Mouse (Mus musculus) limb, embryonic 11.5 days (tissue): ENCODE results near the gene Lss. TPM values are rescaled to one million over a fixed set of nuclear protein-coding genes. Genes with fewer than 3 reads are reported as not detected.

Experiments
- ATAC-seq: fragments of 200-750 bp; cut with Nextera tagmentation; 2 replicates; pipeline ENCODE4 v1.8.0; 2017; ENCODE audit warnings: low read depth; ENCODE audit not compliant: insufficient number of reproducible peaks, low FRiP score, low TSS enrichment
- DNase-seq: peaks from one replicate; pipeline ENCODE4 v3.0.0-alpha.2; 2015; ENCODE audit warnings: low spot score
- H3K27ac ChIP-seq: fragments of 300-500 bp; sonication (generic); replicated peaks from 2 replicates; pipeline ENCODE4 v1.5.1; 2014; ENCODE audit warnings: low read depth, mild to moderate bottlenecking, low read length
- H3K27me3 ChIP-seq: fragments of 300-500 bp; sonication (generic); 2 replicates; pipeline ENCODE4 v1.6.1; 2014; ENCODE audit warnings: mild to moderate bottlenecking, low read length, mixed read lengths; ENCODE audit not compliant: control insufficient read depth, insufficient read depth
- H3K36me3 ChIP-seq: fragments of 300-500 bp; sonication (generic); 2 replicates; pipeline ENCODE4 v1.6.1; 2014; ENCODE audit warnings: mild to moderate bottlenecking, low read length, moderate library complexity, mixed read lengths; ENCODE audit not compliant: control insufficient read depth, insufficient read depth
- H3K4me1 ChIP-seq: fragments of 300-500 bp; sonication (generic); 2 replicates; pipeline ENCODE4 v1.6.1; 2014; ENCODE audit warnings: low read length, mixed read lengths; ENCODE audit not compliant: control insufficient read depth, insufficient read depth
- H3K4me2 ChIP-seq: fragments of 300-500 bp; sonication (generic); 2 replicates; pipeline ENCODE4 v1.6.1; 2014; ENCODE audit warnings: low read depth, mild to moderate bottlenecking, moderate library complexity; ENCODE audit not compliant: severe bottlenecking
- H3K4me3 ChIP-seq: fragments of 300-500 bp; sonication (generic); 2 replicates; pipeline ENCODE4 v1.5.1; 2014; ENCODE audit warnings: low read depth, low read length
- H3K9ac ChIP-seq: fragments of 300-500 bp; sonication (generic); 2 replicates; pipeline ENCODE4 v1.6.1; 2014; ENCODE audit warnings: mild to moderate bottlenecking, low read length
- H3K9me3 ChIP-seq: fragments of 300-500 bp; sonication (generic); 2 replicates; pipeline ENCODE4 v1.6.1; 2016; ENCODE audit warnings: low read length; ENCODE audit not compliant: control insufficient read depth
- WGBS: fragments of 180-500 bp; shearing (Covaris S2); extraction: QIAGEN DNeasy Blood & Tissue Kit; methylation state at CpG from one replicate; pipeline ENCODE4 v1.1.7; 2014; 5-methylcytosine and 5-hydroxymethylcytosine counted together
- polyA plus RNA-seq: library from polyadenylated mRNA; unstranded; fragments of >200 nt; fragmentation: Nextera tagmentation; extraction: Ambion mirVana; gene quantifications from 2 replicates; pipeline ENCODE4 v1.2.1, GENCODE M21; 2014

Lss gene
- polyA plus RNA-seq, 1 experiment from 2014 or later, result 32.8 TPM

DNA sequence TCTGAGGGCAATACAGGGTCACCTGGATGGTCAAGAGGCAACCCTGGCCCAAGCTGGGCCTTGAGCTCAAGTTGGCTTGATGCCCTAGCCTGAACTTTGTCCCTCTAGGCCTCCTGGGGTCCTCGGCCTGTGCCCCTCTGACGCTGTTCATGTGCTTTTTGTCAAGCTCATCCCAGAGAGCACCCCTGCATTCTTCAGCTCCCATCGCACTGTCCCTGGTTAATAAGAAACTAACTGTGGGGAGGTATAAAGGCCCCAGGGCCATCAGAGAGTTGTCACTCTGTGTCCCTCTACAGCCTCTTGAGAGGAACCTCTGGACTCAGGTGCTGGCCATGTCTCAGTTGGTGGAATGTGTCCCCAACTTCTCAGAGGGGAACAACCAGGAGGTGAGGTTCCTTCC lies 44.0 kb downstream of the Lss start, which contains the start of gene Ftcd:
Ftcd (plus strand) TSS at position 275 of the 400 bp plus-strand sequence.
- H3K9me3 ChIP-seq, result 0 out of 2 replicates have a peak, but pooled peaks cover under 1% of the 10 kb centered on the region
- no peak within 1 kb of the TSS for H3K4me2 ChIP-seq
- H3K27ac ChIP-seq, result no peak within 1 kb of the TSS
- no peak within 1 kb of the TSS for H3K4me3 ChIP-seq
- H3K4me1 ChIP-seq, result no peaks in the 10 kb centered on the region
- H3K9ac ChIP-seq, result no peak within 1 kb of the TSS
- ATAC-seq, result no peak
- 88% methylated on average over 3 of the region's 3 CpGs for WGBS
- H3K36me3 ChIP-seq, result no peaks in the 10 kb centered on the region
- no peak for DNase-seq
- H3K27me3 ChIP-seq, result no peaks in the 10 kb centered on the region

DNA sequence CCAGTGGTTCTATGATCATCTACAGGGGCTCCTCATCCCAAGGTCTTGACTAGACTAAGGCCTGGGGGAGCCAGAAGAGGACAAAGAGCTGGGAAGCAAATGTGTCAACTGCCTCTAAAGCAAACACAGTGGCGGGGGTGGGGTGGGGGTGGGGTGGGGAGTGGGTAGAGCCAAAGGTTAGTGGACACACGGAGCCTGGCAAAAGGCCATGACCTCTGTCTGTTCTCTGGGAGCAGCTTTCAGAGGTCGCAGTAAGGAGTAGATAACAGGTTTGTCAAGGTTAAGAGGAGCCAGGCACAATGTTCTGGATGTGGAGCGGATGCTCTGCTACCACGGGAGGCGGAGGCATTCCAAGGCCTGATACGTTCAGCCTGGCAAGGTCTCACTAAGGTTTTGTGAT lies 45.5 kb downstream of the Lss start:
- H3K9me3 ChIP-seq, result no peaks in the 10 kb centered on the region
- ATAC-seq (no peak), DNase-seq (no peak)
- no peaks in the 10 kb centered on the region for H3K4me1 ChIP-seq
- H3K4me2 ChIP-seq, result no peak overlapping the region
- H3K9ac ChIP-seq, result no peak overlapping the region
- H3K36me3 ChIP-seq, result no peaks in the 10 kb centered on the region
- 71% methylated on average over 7 of the region's 7 CpGs for WGBS
- H3K4me3 ChIP-seq, result no peak overlapping the region
- H3K27me3 ChIP-seq, result no peaks in the 10 kb centered on the region
- no peak overlapping the region for H3K27ac ChIP-seq

DNA sequence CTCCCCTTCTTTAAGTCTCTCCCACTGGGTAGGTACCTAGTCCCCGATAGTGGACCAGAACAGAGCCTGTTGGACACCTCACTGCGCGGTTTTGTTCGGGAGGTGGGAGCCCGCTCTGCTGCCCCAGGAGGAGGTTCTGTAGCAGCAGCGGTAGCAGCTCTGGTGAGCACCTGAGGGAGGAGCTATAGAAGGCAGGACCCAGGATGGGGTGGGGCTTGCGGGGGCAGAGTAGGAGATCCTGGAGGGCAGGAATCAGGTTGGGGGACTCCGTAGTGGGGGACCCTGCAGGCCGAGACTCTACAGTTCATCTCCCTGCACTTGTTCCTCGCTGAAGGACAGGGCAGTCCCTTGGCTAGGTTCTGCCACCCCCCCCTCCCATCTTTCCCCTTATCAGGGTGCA lies 52.8 kb downstream of the Lss start:
- Histone ChIP-seq H3K27me3 (no peaks in the 10 kb centered on the region), H3K4me1 (no peaks in the 10 kb centered on the region), H3K9me3 (no peaks in the 10 kb centered on the region), H3K27ac (no peak overlapping the region), H3K9ac (no peak overlapping the region), H3K36me3 (no peaks in the 10 kb centered on the region), H3K4me3 (peak overlapping the region; percentile 8; the same call in 1 of the 2 replicates), H3K4me2 (peak overlapping the region; percentile 37)
- ATAC-seq, result no peak
- 14% methylated on average over 10 of the region's 10 CpGs for WGBS
- no peak for DNase-seq

DNA sequence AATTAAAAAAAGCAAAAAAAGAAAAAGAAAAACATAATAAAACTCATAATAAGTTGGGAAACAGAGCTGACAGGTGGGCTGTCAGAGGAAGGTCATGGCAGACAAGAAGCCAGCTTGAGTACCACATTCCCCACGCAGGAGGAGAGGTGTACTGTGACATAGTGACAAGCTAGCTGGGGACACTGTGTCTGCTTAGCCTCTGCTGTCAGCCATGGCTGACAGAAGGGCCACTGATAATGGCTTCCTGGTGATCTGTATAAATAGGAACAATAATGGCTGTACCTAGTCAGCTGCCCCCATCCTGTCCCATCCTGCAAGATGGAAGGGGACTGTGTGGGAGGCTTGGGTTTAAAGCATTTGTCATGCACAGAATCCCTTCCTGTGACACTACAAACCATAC lies 54.8 kb downstream of the Lss start:
- Histone ChIP-seq H3K4me3 (no peak overlapping the region), H3K9ac (no peak overlapping the region), H3K9me3 (no peaks in the 10 kb centered on the region), H3K27ac (no peak overlapping the region), H3K27me3 (no peaks in the 10 kb centered on the region), H3K4me1 (no peaks in the 10 kb centered on the region), H3K4me2 (no peak overlapping the region), H3K36me3 (no peaks in the 10 kb centered on the region)
- WGBS, result 17% methylated on average over 1 of the region's 1 CpGs
- no peak for DNase-seq
- ATAC-seq, result no peak

DNA sequence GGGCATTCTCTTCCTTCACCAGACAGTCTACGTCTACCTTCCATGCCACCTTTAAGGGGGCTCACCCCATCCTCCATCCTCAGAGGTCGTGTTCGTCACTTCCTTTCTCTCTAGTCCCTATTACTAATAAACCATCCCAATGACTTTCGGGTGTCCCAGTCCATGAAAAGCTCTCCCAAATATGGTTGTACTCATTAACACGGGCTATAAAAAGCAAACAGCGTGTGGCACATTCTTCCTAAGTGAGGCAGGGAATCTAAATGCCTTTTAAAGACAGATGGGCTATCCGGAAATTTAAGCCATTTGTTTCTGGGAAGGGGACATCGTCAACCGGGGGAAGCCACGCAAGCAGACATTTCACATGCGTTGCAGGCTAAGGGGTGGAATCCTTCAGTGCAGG lies 58.8 kb downstream of the Lss start:
- no peak for DNase-seq
- Histone ChIP-seq H3K36me3 (no peaks in the 10 kb centered on the region), H3K4me1 (no peaks in the 10 kb centered on the region), H3K27ac (no peak overlapping the region), H3K9ac (no peak overlapping the region), H3K4me3 (no peak overlapping the region), H3K27me3 (no peaks in the 10 kb centered on the region), H3K4me2 (no peak overlapping the region), H3K9me3 (no peaks in the 10 kb centered on the region)
- WGBS, result 63% methylated on average over 11 of the region's 11 CpGs
- ATAC-seq, result no peak

DNA sequence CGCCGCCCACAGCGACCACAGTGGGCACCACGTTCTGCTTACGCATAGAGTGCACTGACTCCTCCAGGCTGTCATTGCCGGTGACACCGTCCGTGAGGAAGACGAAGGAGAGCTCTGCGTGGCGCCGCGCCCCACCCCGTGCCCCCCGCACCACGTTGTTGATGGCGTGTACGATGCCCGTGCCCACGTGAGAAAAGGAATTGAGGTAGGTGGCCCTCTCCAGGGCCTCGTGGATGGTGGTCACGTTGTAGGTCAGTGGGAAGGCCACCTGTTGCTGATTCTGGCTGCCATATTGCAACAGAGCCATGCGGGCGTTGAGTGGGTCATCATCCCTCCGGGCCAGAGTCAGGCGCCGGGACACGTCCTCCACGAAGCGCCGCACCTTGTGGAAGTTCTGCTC lies 65.0 kb downstream of the Lss start:
- Histone ChIP-seq H3K4me3 (no peak overlapping the region), H3K9me3 (no peaks in the 10 kb centered on the region; the same call in 1 of the 2 replicates), H3K4me1 (no peaks in the 10 kb centered on the region), H3K36me3 (no peaks in the 10 kb centered on the region), H3K4me2 (no peak overlapping the region), H3K9ac (no peak overlapping the region), H3K27ac (no peak overlapping the region), H3K27me3 (no peaks in the 10 kb centered on the region)
- no peak for ATAC-seq
- 93% methylated on average over 31 of the region's 31 CpGs for WGBS
- DNase-seq, result no peak

DNA sequence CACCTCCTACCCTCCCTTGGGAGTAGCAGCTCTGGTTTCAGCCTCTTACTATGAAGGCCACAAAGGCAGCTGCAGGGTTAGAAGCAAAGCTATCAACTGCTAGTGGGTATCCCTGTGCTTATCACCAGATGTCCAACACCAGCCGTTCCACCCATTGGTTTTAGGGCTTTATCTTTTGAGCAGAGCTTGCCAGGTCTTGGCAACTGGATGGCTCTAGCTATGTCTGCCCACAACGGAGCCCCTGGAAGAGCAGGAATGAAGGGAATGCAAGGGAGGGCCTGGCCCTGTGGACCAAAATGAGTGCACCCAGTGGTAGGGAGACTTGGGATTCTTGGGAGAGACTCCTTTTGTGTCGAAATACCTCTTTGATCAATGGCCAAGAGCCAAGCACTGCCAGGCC lies 71.3 kb downstream of the Lss start:
- WGBS, result 84% methylated on average over 3 of the region's 3 CpGs
- Histone ChIP-seq H3K4me2 (no peak overlapping the region), H3K9ac (no peak overlapping the region), H3K4me1 (no peaks in the 10 kb centered on the region), H3K4me3 (no peak overlapping the region), H3K36me3 (peaks cover 3% of the 10 kb centered on the region; the same call in 1 of the 2 replicates), H3K27ac (no peak overlapping the region), H3K9me3 (no peaks in the 10 kb centered on the region), H3K27me3 (no peaks in the 10 kb centered on the region)
- ATAC-seq (no peak), DNase-seq (no peak)

Other genes starting within 250 kb of the Lss start
- 4.5 and 5.2 TPM in 2 replicates for gene Dip2a, start 186.3 kb upstream of the Lss start, polyA plus RNA-seq
- gene AC141477.1, start 91.1 kb upstream of the Lss start, polyA plus RNA-seq, result not detected in 2 replicates
- 18.6 and 19.0 TPM in 2 replicates for gene Pcnt, start 88.8 kb upstream of the Lss start, polyA plus RNA-seq
- not detected in 2 replicates for gene 2610028H24Rik, start 82.5 kb upstream of the Lss start, polyA plus RNA-seq
- gene Mcm3ap, start 62.7 kb upstream of the Lss start, polyA plus RNA-seq, result 70.2 and 87.6 TPM in 2 replicates
- gene Ybey, start 62.5 kb upstream of the Lss start, polyA plus RNA-seq, result 6.4 and 7.0 TPM in 2 replicates
- not detected in 2 replicates for gene Spatc1l, start 30.7 kb downstream of the Lss start, polyA plus RNA-seq
- gene Ftcd, start 44.1 kb downstream of the Lss start, polyA plus RNA-seq, result not detected in 2 replicates
- 10.1 and 10.3 TPM in 2 replicates for gene Col6a2, start 92.0 kb downstream of the Lss start, polyA plus RNA-seq
- gene Col6a1, start 194.6 kb downstream of the Lss start, polyA plus RNA-seq, result 9.7 and 11.1 TPM in 2 replicates